Mouse (Mus musculus) heart, embryonic 14.5 days (tissue): ENCODE data around the gene Gmnc. TPM values are rescaled to one million over a fixed set of nuclear protein-coding genes. Genes with fewer than 3 reads are reported as not detected.

Experiments
- ATAC-seq: fragments of 200-750 bp; cut with Nextera tagmentation; 2 replicates; pipeline ENCODE4 v1.8.0; 2017; ENCODE audit warnings: low read depth, moderate TSS enrichment; ENCODE audit not compliant: insufficient number of reproducible peaks, insufficient read depth, low FRiP score
- H3K27ac ChIP-seq, 2 experiments: fragments of 200-500 bp in 1 of 2; fragments of 300-500 bp in 1 of 2; sonication (generic) in 1 of 2; replicated peaks in 1 of 2; 2 replicates each; pipeline ENCODE4 v1.5.1; 2012 to 2014; ENCODE audit warnings: low read depth in 2 of 2, low read length in 2 of 2, control low read depth in 1 of 2, mild to moderate bottlenecking in 1 of 2, mixed read lengths in 1 of 2; ENCODE audit not compliant: control insufficient read depth in 1 of 2, insufficient read depth in 1 of 2
- H3K27me3 ChIP-seq: fragments of 300-500 bp; sonication (generic); 2 replicates; pipeline ENCODE4 v1.6.1; 2014; ENCODE audit warnings: mild to moderate bottlenecking, low read length, control low read depth; ENCODE audit not compliant: control insufficient read depth, insufficient read depth
- H3K36me3 ChIP-seq: fragments of 300-500 bp; sonication (generic); 2 replicates; pipeline ENCODE4 v1.6.1; 2014; ENCODE audit warnings: mild to moderate bottlenecking, control low read depth, low read length, mixed read lengths; ENCODE audit not compliant: control insufficient read depth, insufficient read depth
- H3K4me1 ChIP-seq, 2 experiments: fragments of 200-500 bp in 1 of 2; fragments of 300-500 bp in 1 of 2; sonication (generic) in 1 of 2; 2 replicates each; pipeline ENCODE4 v1.6.1; 2012 to 2014; ENCODE audit warnings: low read length in 2 of 2, control low read depth in 1 of 2, mixed read lengths in 1 of 2; ENCODE audit not compliant: control insufficient read depth in 2 of 2, insufficient read depth in 2 of 2
- H3K4me2 ChIP-seq: fragments of 300-500 bp; sonication (generic); 2 replicates; pipeline ENCODE4 v1.6.1; 2014; ENCODE audit warnings: mild to moderate bottlenecking, low read length
- H3K4me3 ChIP-seq, 2 experiments: fragments of 200-500 bp in 1 of 2; fragments of 300-500 bp in 1 of 2; sonication (generic) in 1 of 2; 2 replicates each; pipeline ENCODE4 v1.5.1; 2012 to 2014; ENCODE audit warnings: low read length in 2 of 2, mild to moderate bottlenecking in 2 of 2, control low read depth in 1 of 2, low read depth in 1 of 2, moderate library complexity in 1 of 2; ENCODE audit not compliant: control insufficient read depth in 1 of 2, insufficient read depth in 1 of 2
- H3K9ac ChIP-seq: fragments of 300-500 bp; sonication (generic); 2 replicates; pipeline ENCODE4 v1.6.1; 2014; ENCODE audit warnings: mild to moderate bottlenecking, low read length
- H3K9me3 ChIP-seq: fragments of 300-500 bp; sonication (generic); 2 replicates; pipeline ENCODE4 v1.6.1; 2016; ENCODE audit warnings: low read length, control low read depth; ENCODE audit not compliant: control insufficient read depth
- WGBS: fragments of 180-500 bp; shearing (Covaris S2); extraction: QIAGEN DNeasy Blood & Tissue Kit; methylation state at CpG from one replicate; pipeline ENCODE4 v1.1.7; 2014; 5-methylcytosine and 5-hydroxymethylcytosine counted together
- polyA plus RNA-seq: library from polyadenylated mRNA; unstranded; fragments of >200 nt; fragmentation: Nextera tagmentation; extraction: Ambion mirVana; gene quantifications from 2 replicates; pipeline ENCODE4 v1.2.1, GENCODE M21; 2014

Gene Gmnc
- polyA plus RNA-seq, 1 experiment from 2014 or later: not detected

- Histone ChIP-seq H3K9me3 (no peaks in the 10 kb centered on the region), H3K4me1 (no peaks in the 10 kb centered on the region), H3K9ac (no peak overlapping the region), H3K4me2 (no peak overlapping the region), H3K4me3 (no peak overlapping the region), H3K36me3 (no peaks in the 10 kb centered on the region), H3K27ac (no peak overlapping the region), H3K27me3 (no peaks in the 10 kb centered on the region)
- ATAC-seq: no peak
- 85% methylated on average over 3 of the region's 3 CpGs for WGBS
Observed at GRCm38 (mm10) chr16:26951601-26952000, 39.9 kb downstream of the Gmnc start.

GRCm38 (mm10) chr16:26950209-26950608 lies 41.2 kb downstream of the Gmnc start:
- no peak overlapping the region for H3K9ac ChIP-seq
- H3K27ac ChIP-seq: no peak overlapping the region
- H3K4me2 ChIP-seq: no peak overlapping the region
- no peaks in the 10 kb centered on the region for H3K4me1 ChIP-seq
- H3K4me3 ChIP-seq: no peak overlapping the region
- 35% methylated on average over 4 of the region's 4 CpGs for WGBS
- no peaks in the 10 kb centered on the region for H3K36me3 ChIP-seq
- H3K9me3 ChIP-seq: no peaks in the 10 kb centered on the region
- H3K27me3 ChIP-seq: no peaks in the 10 kb centered on the region
- ATAC-seq: no peak

GRCm38 (mm10) chr16:26903968-26904367 lies 87.5 kb downstream of the Gmnc start:
- Histone ChIP-seq H3K9ac (no peak overlapping the region), H3K36me3 (no peaks in the 10 kb centered on the region), H3K27me3 (no peaks in the 10 kb centered on the region), H3K4me1 (no peaks in the 10 kb centered on the region), H3K9me3 (no peaks in the 10 kb centered on the region), H3K4me2 (no peak overlapping the region), H3K4me3 (no peak overlapping the region), H3K27ac (no peak overlapping the region)
- ATAC-seq: no peak
- 79% methylated on average over 1 of the region's 1 CpGs for WGBS

DNA sequence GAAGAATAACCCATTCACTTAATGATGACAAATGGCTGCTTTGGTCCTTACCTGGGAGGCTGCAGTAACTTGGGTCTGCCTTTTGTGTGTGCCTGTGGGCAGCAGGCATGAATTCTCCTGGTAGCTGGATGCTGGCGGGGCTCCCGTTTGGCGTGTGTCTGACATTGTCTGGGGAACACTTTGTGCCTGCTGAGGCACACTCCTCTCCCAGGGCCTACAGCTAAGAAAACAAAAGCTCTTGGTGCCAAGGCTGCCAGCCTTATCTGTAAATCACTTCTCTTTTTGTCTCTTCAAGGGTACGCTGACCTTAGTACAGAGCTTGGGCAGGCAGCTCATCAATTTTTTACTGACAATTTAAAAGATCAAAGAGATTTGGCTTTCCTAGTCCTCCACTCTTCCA lies 90.0 kb downstream of the Gmnc start:
- no peaks in the 10 kb centered on the region for H3K27me3 ChIP-seq
- H3K4me2 ChIP-seq: no peak overlapping the region
- no peaks in the 10 kb centered on the region for H3K9me3 ChIP-seq
- no peak for ATAC-seq
- WGBS: 27% methylated on average over 4 of the region's 4 CpGs
- H3K27ac ChIP-seq: no peak overlapping the region
- H3K36me3 ChIP-seq: no peaks in the 10 kb centered on the region
- H3K9ac ChIP-seq: no peak overlapping the region
- no peaks in the 10 kb centered on the region for H3K4me1 ChIP-seq
- no peak overlapping the region for H3K4me3 ChIP-seq

- no peaks in the 10 kb centered on the region for H3K9me3 ChIP-seq
- ATAC-seq: no peak
- no peak overlapping the region for H3K4me2 ChIP-seq
- H3K27me3 ChIP-seq: no peaks in the 10 kb centered on the region
- H3K4me1 ChIP-seq: no peaks in the 10 kb centered on the region
- no peak overlapping the region for H3K27ac ChIP-seq
- 55% methylated on average over 4 of the region's 4 CpGs for WGBS
- no peak overlapping the region for H3K9ac ChIP-seq
- H3K36me3 ChIP-seq: no peaks in the 10 kb centered on the region
- H3K4me3 ChIP-seq: no peak overlapping the region
Observed at GRCm38 (mm10) chr16:26886337-26886736, 105.1 kb downstream of the Gmnc start.

- 74% methylated on average over 3 of the region's 3 CpGs for WGBS
Observed at GRCm38 (mm10) chr16:26876885-26877284, 114.6 kb downstream of the Gmnc start.

More at GRCm38 (mm10) chr16:26876885-26877284, 114.6 kb downstream of the Gmnc start:
- no peaks in the 10 kb centered on the region for H3K27me3 ChIP-seq
- H3K4me1 ChIP-seq: no peaks in the 10 kb centered on the region
- H3K4me2 ChIP-seq: no peak overlapping the region
- no peak overlapping the region for H3K4me3 ChIP-seq
- H3K36me3 ChIP-seq: no peaks in the 10 kb centered on the region
- H3K9me3 ChIP-seq: no peaks in the 10 kb centered on the region
- H3K27ac ChIP-seq: no peak overlapping the region
- no peak overlapping the region for H3K9ac ChIP-seq
- ATAC-seq: no peak
